Mouse (Mus musculus) G1E (cell line): ENCODE results near the gene Zfp653.

Experiments
- CTCF ChIP-seq: IDR thresholded peaks from 2 replicates; pipeline ENCODE4 v1.5.1; 2012; ENCODE audit warnings: low read depth, low read length, inconsistent platforms, mixed read lengths
- POLR2AphosphoS5 ChIP-seq: IDR thresholded peaks from 2 replicates; pipeline ENCODE4 v1.6.1; 2012; ENCODE audit warnings: low read depth, low read length, inconsistent platforms; ENCODE audit not compliant: insufficient replicate concordance
- TAL1 ChIP-seq: conservative IDR thresholded peaks from 2 replicates; pipeline ENCODE4 v1.6.1; 2012; ENCODE audit warnings: low read depth, low read length, inconsistent platforms, mixed read lengths

- no peak for TF ChIP-seq TAL1
- no peak for TF ChIP-seq CTCF
- no peak for TF ChIP-seq POLR2AphosphoS5
Measured at GRCm38 (mm10) chr9:22092746-22093145, 21.6 kb upstream of the Zfp653 start.
